Mouse (Mus musculus) testis, adult 10 weeks (tissue): ENCODE results near the gene Olfr686. TPM values are rescaled to one million over a fixed set of nuclear protein-coding genes. Genes with fewer than 3 reads are reported as not detected.

Experiments used
- polyA plus RNA-seq: library from polyadenylated mRNA; stranded (reverse); fragments of 350-450 nt; fragmentation: Illumina TruSeq; extraction: RNeasy Lipid Tissue Mini Kit (QIAGEN cat#74804); gene quantifications from one replicate; pipeline ENCODE4 v1.2.3, GENCODE M21; 2014; ENCODE audit warnings: low read depth, low replicate concordance

The Olfr686 gene
- not detected for polyA plus RNA-seq

DNA sequence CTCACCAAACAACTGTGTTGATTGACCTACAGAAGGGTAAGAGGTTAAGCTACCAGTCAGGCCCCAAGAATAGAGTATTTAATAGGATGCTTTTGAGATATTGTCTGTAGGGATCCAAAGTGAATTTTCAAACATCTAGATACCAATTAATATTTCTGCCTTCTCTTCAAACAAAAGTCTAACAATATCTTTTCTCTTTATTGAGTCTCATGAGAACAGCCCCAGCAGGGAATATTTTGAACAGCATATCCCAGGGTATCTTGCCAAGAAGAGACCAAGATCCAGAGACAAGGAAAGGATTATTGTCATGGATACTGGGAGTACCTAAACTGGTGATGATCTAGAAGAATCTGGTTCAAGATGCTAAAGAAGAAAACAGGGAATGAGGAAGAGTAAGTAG lies at the start of gene Olfr686:
Gene Olfr686, minus strand, starts transcription at position 101 of the 400 bp plus-strand sequence.

DNA sequence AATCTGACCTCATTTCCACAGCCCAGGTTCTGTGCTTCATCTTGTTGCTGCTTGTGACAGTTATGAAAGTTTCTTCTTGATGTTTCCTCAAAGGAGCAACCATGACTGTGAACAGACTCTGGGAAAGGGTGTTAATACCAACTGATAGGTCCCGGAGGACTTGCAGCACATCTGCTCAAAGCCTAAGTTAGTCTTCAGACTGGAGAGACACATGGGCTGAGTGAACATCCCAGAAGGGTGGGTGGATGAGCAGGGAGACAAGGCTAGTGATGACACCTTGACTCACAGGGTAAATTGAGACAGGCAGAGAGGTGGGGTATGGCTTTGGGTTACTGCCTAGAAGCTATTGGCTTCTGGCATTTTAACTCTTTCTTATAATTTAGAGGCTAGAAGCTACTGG lies 21.4 kb downstream of the Olfr686 start, which contains the start of gene Olfr685:
Gene Olfr685, minus strand, starts transcription at position 101 of the 400 bp plus-strand sequence.

DNA sequence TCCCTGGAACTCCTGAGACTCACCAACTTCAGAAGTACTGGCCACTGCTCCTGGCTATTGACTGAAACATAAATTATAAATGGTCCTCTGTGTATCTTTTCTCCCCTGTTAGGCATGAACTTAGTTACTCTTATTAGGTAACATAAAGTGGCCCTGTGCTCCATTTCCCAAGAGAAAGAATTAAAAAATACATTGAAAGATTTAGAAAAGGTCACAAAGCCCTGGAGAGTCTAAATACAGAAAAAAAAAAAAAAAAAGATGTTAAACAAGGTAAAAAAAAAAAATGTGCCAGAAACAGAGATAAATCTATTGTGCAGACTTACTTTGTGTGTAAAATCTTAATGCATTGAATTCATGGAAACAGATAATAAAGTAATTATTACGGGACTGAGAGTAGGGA lies 43.7 kb downstream of the Olfr686 start, which contains the start of gene Olfr684:
Gene Olfr684, minus strand, starts transcription at position 101 of the 400 bp plus-strand sequence.

Other genes with a start within 250 kb of the Olfr686 start
- gene Olfr670, start 244.9 kb downstream of the Olfr686 start, polyA plus RNA-seq = not detected
- not detected for gene Olfr671, start 228.4 kb downstream of the Olfr686 start, polyA plus RNA-seq
- not detected for gene Olfr672, start 205.5 kb downstream of the Olfr686 start, polyA plus RNA-seq
- gene Olfr675, start 179.0 kb downstream of the Olfr686 start, polyA plus RNA-seq = not detected
- gene Olfr676, start 174.8 kb downstream of the Olfr686 start, polyA plus RNA-seq = not detected
- gene Olfr677, start 156.1 kb downstream of the Olfr686 start, polyA plus RNA-seq = not detected
- not detected for gene Olfr678, start 143.0 kb downstream of the Olfr686 start, polyA plus RNA-seq
- not detected for gene Olfr679, start 126.3 kb downstream of the Olfr686 start, polyA plus RNA-seq
- not detected for gene Olfr680-ps1, start 114.7 kb downstream of the Olfr686 start, polyA plus RNA-seq
- gene Olfr681, start 90.6 kb downstream of the Olfr686 start, polyA plus RNA-seq = not detected
- gene Olfr683, start 60.5 kb downstream of the Olfr686 start, polyA plus RNA-seq = not detected
- gene Olfr684, start 43.8 kb downstream of the Olfr686 start, polyA plus RNA-seq = not detected
- not detected for gene Olfr685, start 21.5 kb downstream of the Olfr686 start, polyA plus RNA-seq
- gene Olfr688, start 80.6 kb upstream of the Olfr686 start, polyA plus RNA-seq = not detected
- not detected for gene Olfr689, start 103.7 kb upstream of the Olfr686 start, polyA plus RNA-seq
- gene Olfr690, start 126.6 kb upstream of the Olfr686 start, polyA plus RNA-seq = 0.25 TPM
- 0.31 TPM for gene Olfr691, start 134.8 kb upstream of the Olfr686 start, polyA plus RNA-seq
- gene Olfr692, start 160.7 kb upstream of the Olfr686 start, polyA plus RNA-seq = not detected
- 3.9 TPM for gene Gm5901, start 167.6 kb upstream of the Olfr686 start, polyA plus RNA-seq
- 9.2 TPM for gene Fam160a2, start 192.6 kb upstream of the Olfr686 start, polyA plus RNA-seq
- 1.8 TPM for gene Cnga4, start 197.1 kb upstream of the Olfr686 start, polyA plus RNA-seq
- not detected for gene Cckbr, start 218.2 kb upstream of the Olfr686 start, polyA plus RNA-seq